Mouse (Mus musculus) olfactory bulb, adult 2 months (tissue): ENCODE measurements around the gene H2-T23.

ENCODE experiments used
- CTCF ChIP-seq: fragments of 200-500 bp; IDR thresholded peaks from 2 replicates; pipeline ENCODE4 v1.5.1; 2012; ENCODE audit warnings: low read depth, mild to moderate bottlenecking, low read length, moderate library complexity; ENCODE audit not compliant: insufficient read depth
- POLR2A ChIP-seq: fragments of 200-500 bp; IDR thresholded peaks from 2 replicates; pipeline ENCODE4 v1.6.1; 2012; ENCODE audit warnings: mild to moderate bottlenecking, low read depth, low read length, moderate library complexity; ENCODE audit not compliant: insufficient read depth

- TF ChIP-seq CTCF (no peak), POLR2A (no peak)
Observed at GRCm38 (mm10) chr17:36022098-36022497, 10.6 kb downstream of the H2-T23 start.
